Mouse (Mus musculus) CD4-positive, CD25-positive, alpha-beta regulatory T cell, adult 2 months (primary cell): Measurements from ENCODE around the gene Rpp21.

Experiments
- DNase-seq: peaks from one replicate; pipeline ENCODE4 v3.0.0-alpha.2; 2012; ENCODE audit warnings: low read depth, low spot score

The Rpp21 gene

DNA sequence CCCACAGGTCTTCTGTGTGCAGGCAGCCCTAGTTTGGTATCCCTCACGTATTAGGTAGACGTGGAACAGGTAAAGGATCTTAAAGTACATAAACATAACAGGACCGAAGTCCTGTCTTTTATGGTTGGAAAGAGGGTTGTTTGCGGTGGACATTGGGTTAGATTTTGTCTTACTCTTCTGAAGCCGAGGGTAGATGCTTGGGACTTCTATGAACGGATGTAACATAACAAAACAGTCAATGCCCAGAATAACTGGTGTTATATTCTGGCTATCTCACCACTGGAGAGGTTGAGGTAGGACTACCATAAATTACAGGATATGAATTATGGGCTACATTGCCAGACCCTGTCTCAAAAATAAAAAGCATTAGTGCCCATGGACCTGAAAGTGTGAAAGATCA is at the start of gene Rpp21:
Gene Rpp21 (minus strand): TSS at position 101 of the 400 bp plus-strand sequence.
- DNase-seq = no peak

- no peak for DNase-seq
These were observed 28.5 kb upstream of the Rpp21 start, which contains the start of gene H2-M10.2 for GRCm38 (mm10) chr17:36286390-36286789. Gene H2-M10.2, minus strand, starts transcription at chr17:36286490.

- DNase-seq = no peak
These were observed 23.8 kb upstream of the Rpp21 start for GRCm38 (mm10) chr17:36281521-36282245.

- peak; percentile 30 for DNase-seq
These were observed 16.9 kb upstream of the Rpp21 start for GRCm38 (mm10) chr17:36274776-36275175.

DNA sequence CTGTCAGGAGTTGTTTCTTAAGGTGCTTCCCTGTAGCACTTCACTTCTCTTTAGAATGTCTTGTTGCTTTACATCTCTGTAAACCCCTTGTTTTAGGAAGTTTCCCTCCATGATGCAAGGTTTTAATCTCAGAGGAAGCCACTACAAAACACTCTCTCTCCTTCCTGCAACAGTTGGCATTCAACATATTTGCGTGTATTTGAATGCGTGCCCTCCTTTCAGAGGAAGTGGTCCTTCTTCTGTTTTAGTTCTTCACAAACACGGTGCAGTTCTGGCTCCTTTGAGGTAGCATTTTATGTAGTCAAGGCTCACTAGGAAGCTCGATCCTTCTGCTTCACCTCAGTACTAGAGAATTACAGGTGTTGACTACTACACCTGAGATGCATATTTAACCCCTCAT is 15.9 kb upstream of the Rpp21 start:
- DNase-seq = no peak

DNA sequence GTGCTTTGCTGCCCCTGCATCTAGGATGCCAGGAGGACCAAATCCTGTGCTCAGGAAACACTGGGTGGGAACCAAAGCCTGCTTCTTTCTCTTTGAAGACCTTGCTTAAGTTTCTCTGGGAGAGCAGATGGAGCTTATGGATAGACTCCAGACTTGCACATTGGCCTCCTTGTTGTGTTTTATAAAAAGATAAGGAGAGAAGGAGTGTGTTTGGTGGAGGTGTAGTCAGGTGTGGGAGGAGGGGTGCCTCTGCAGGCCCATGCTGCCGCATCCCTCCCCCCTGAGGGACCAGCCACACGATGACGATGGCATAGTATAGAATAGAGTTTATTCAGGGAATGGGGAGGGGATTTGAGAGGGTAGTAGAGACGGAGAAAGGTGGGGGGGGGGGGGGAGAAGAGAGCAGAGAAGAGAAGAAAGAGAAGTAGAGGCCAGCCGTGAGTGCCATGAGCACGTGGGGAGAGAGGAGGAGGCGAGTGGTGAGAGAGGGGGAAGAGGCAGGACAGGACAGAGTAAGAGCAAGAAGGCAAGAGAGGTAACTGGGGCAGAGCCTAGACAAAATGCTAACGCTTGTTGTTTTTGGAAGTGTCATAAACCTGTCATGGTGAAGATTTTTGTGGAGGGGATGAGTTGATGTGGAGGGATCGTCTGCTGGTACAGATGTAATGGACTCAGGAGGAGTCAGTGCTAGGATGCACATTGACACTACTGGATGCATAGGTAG is 14.9 kb upstream of the Rpp21 start:
- no peak for DNase-seq

- peak; percentile 93 for DNase-seq
These were observed 13.9 kb upstream of the Rpp21 start, which contains the start of gene Trim39 for GRCm38 (mm10) chr17:36271586-36272256. Gene Trim39, minus strand, starts transcription at chr17:36272247.

- DNase-seq = peak; percentile 93
These were observed 13.2 kb upstream of the Rpp21 start for GRCm38 (mm10) chr17:36270956-36271585.

DNA sequence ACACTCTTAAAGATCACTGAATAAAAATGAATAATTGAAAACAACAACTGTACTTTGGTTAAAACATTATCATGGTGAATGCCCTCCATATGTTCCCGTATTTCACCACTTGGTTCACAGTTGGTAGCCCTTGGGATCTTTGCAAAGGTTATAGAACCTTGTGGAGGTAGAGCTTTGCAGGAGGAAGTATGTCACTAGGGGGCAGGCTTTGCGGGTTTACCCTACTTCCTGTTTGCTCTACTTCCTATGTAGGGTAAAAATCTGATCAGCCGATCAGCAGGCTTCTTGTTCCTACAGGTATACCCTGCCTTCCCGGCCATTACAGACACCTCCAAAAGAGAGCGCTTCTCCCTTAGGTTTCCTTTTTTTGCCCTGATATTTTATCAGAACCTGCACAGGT is 8.0 kb upstream of the Rpp21 start:
- peak; percentile 88 for DNase-seq

- DNase-seq = no peak
These were observed 6.5 kb upstream of the Rpp21 start for GRCm38 (mm10) chr17:36264273-36264925.

GRCm38 (mm10) chr17:36261511-36262166 is 3.8 kb upstream of the Rpp21 start:
- no peak for DNase-seq

DNA sequence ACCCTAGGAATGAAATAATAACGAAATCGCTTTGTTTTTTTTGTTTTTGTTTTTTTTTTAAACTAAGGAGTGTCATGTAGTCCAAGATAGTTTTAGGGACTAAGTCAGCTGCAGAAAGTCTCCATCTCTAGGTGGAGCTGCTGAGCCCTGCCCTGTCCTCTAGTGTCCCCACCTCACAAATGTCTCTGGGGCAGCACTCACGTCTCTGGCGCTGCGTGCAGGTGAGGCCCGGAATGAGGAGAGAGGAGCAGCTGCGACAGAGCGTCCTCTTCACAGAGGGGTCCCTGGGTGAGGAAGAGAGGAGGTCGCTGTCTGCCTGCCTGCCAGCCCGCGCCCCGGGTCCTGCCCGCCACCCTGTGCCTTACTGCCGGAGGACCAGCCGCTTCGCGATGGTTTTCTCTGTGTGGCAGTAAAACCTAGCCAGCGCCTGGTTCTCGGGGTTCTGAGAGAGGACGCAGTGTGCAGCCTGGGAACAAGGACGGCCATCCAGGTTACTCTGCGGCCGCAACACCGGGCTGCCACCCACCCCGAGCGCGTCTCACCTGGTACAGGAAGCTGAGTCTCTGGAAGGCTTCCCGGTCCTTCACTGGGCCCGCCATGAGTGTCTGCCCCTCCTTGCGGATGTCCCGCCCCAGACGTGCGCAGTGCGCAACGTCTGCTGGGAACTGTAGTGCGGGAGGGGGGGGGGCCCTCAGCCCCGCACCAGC is 475 bp downstream of the Rpp21 start:
- DNase-seq = peak; percentile 87

- DNase-seq = no peak
These were observed 4.7 kb downstream of the Rpp21 start for GRCm38 (mm10) chr17:36253087-36253600.

GRCm38 (mm10) chr17:36252250-36252876 is 5.5 kb downstream of the Rpp21 start:
- DNase-seq = peak; percentile 53

GRCm38 (mm10) chr17:36248886-36249285 is 9.0 kb downstream of the Rpp21 start:
- no peak for DNase-seq

GRCm38 (mm10) chr17:36245741-36246140 is 12.1 kb downstream of the Rpp21 start:
- peak; percentile 43 for DNase-seq

- DNase-seq = no peak
These were observed 13.8 kb downstream of the Rpp21 start for GRCm38 (mm10) chr17:36244031-36244430.

DNA sequence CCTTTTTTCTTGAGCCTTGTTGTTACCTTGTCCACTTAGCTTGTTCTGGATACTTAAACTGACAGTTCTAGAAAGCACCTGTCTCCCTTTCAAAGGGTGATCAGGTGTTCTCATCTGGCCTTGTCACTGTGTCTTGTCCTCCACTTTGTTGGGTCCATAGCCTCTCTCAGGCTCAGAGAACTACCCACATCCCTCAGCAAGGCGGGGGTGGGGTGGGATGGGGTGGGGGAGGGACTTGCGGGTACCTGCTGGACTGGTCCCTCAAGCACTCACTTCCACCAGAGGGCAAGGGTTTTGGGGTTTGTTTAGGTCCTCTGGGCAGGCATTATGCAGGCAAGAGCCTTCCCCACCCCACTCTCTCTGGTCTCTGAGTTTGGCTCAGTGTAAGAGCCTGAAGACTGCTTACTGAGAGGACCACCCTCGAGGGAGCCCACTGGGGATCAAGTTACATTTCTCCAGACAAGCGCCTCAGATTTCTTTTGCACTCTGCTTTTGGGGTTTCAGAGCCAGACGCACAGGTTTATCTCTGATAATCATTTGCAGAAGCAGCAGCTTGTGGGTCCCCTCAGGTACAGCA is 17.1 kb downstream of the Rpp21 start:
- no peak for DNase-seq

DNA sequence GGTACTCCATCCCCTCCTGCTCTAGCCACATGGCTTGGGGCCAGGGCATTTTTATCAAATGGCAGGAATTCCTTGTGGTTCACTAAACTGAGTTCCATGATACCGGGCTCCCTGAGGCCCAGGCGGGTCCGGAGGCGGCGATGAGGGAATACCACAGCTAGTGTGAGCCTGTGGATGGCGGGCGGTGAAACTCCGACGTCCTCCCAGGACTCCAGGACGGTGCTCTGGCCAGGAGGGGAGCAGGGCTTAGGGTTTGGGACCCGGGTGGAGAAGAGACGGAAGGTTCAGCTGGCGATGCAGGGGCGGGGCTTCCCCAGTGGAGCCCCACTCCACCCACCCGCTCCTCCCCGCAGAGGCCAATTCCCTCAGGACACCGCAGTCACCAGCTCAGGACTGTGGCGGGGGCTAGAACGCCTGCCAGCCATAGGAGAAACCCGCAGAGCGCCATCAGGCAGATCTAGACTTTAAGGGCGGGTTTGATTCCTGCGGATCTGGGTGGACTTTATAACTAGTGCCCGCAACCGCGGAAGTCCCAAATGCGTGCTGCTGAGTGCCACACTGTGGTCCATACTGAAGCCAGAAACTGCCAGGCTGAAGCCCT is 20.4 kb downstream of the Rpp21 start:
- peak; percentile 26 for DNase-seq
